ENCODE assay signal across 32 mouse cellular contexts in the genomic region with DNA sequence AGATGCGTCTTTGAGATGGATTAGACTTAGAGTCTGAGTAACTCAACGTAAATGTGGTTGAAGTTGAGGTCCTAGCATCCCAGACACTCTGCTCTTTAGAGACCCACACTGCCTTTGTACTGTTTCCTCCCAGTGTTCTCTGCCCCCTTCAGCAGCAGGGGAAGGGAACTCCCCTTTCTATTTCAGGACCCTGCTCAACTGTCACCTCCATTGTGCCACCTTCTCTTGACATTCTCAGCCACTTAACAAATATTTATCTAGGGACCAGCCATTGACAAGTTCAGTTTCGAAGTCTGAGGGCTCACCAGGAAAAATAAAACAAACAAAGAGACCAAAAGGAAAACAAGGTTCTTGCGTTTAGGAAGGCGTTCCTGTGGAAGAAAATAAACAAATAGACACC. TPM values are rescaled to one million over a fixed set of nuclear protein-coding genes. Genes with fewer than 3 reads are reported as not detected.
DNase-seq lines count a peak whose midpoint lies in the region; ATAC-seq and TF ChIP-seq lines count a peak whose summit lies in the region.
"Had no signal": no experiment of that assay in that cellular context is flagged by ENCODE, and none has a peak within 500 bp of the region (broad histone marks: within the 10 kb centered on the region; RNA-seq: fewer than 3 reads in every experiment).

No protein-coding gene starts in this region.

- no peak for DNase-seq in heart, embryonic 10.5 days (ENCODE audit: low spot score)
- DNase-seq in heart, postnatal 10 days = no peak
- no peak for DNase-seq in heart, postnatal 14 days
- DNase-seq in CH12.LX (ENCODE audit: extremely low read depth) = peak; percentile 27
- peak; percentile 84 for DNase-seq in heart, postnatal 0 days (ENCODE audit: low spot score)
- DNase-seq in gastrocnemius, adult 18-20 months (ENCODE audit: low spot score) = no peak
- DNase-seq: adrenal gland, adult 2 months; adrenal gland, postnatal 14 days; B cell, adult 2 months; cerebellum, adult 11 months; cerebellum, adult 2 months; cerebellum, adult 9-11 months; cerebellum, postnatal 25 days; forebrain, postnatal 0 days; gastrocnemius, postnatal 25 days; kidney, adult 8-10 months had no signal

- no peak for ATAC-seq in heart, embryonic 13.5 days (ENCODE audit: extremely low read depth, insufficient number of reproducible peaks, low FRiP score, low TSS enrichment)
- peak; percentile 37; the same call in 1 of the 2 replicates for ATAC-seq in heart, postnatal 0 days (ENCODE audit: insufficient read depth, low read depth)
- ATAC-seq: forebrain, embryonic 14.5 days; forebrain, postnatal 0 days; intestine, postnatal 0 days had no signal

- H3K27ac ChIP-seq in heart, embryonic 10.5 days = peak overlapping the region; percentile 88
- H3K27ac ChIP-seq in heart, embryonic 13.5 days (replicated peaks) = peak overlapping the region; percentile 99
- no peak overlapping the region for H3K27ac ChIP-seq in CH12.LX (ENCODE audit: insufficient read depth, low read depth)
- H3K27ac ChIP-seq in heart, postnatal 0 days (ENCODE audit: low read depth) = peak overlapping the region; percentile 97
- H3K27ac ChIP-seq: embryonic facial prominence, embryonic 12.5 days; embryonic facial prominence, embryonic 15.5 days; hindbrain, embryonic 12.5 days; hindbrain, embryonic 15.5 days; kidney, embryonic 15.5 days had no signal

- H3K9ac ChIP-seq in heart, embryonic 13.5 days = peak overlapping the region; percentile 75
- no peak overlapping the region for H3K9ac ChIP-seq in CH12.LX (ENCODE audit: insufficient read depth, low read depth)
- H3K9ac ChIP-seq in heart, postnatal 0 days (replicated peaks; ENCODE audit: low read depth, low read length) = peak overlapping the region; percentile 37; the same call in 1 of the 2 replicates
- H3K9ac ChIP-seq: embryonic facial prominence, embryonic 12.5 days; embryonic facial prominence, embryonic 15.5 days; forebrain, postnatal 0 days; hindbrain, embryonic 12.5 days; hindbrain, embryonic 15.5 days; kidney, embryonic 15.5 days had no signal

- peak overlapping the region; percentile 22; the same call in 1 of the 2 replicates for H3K4me3 ChIP-seq in heart, embryonic 10.5 days
- H3K4me3 ChIP-seq in heart, embryonic 13.5 days = no peak overlapping the region
- H3K4me3 ChIP-seq in CH12.LX (replicated peaks in 1 of 3; ENCODE audit: low read depth in 2 of 3, low read length in 2 of 3, poor library complexity in 1 of 3) = no peak overlapping the region
- H3K4me3 ChIP-seq in heart, postnatal 0 days (ENCODE audit: low read depth, low read length) = peak overlapping the region; percentile 1; the same call in 1 of the 2 replicates
- H3K4me3 ChIP-seq: embryonic facial prominence, embryonic 12.5 days; embryonic facial prominence, embryonic 15.5 days; hindbrain, embryonic 12.5 days; hindbrain, embryonic 15.5 days; kidney, embryonic 15.5 days had no signal

- TF ChIP-seq CTCF in CH12.LX (conservative IDR thresholded peaks at IDR 0.05 in 1 of 2, IDR thresholded peaks at IDR 0.05 in 1 of 2; ENCODE audit: low read depth in 2 of 2, low read length in 2 of 2) = no peak
- TF ChIP-seq CTCF in heart, postnatal 0 days (IDR thresholded peaks at IDR 0.05; ENCODE audit: low read depth) = no peak

- peaks cover 12% of the 10 kb centered on the region; the same call in 1 of the 2 replicates for H3K36me3 ChIP-seq in heart, embryonic 10.5 days
- H3K36me3 ChIP-seq in heart, embryonic 13.5 days = 0 out of 2 replicates have a peak, but pooled peaks cover 4% of the 10 kb centered on the region
- no peaks in the 10 kb centered on the region for H3K36me3 ChIP-seq in CH12.LX (replicated peaks in 1 of 2; ENCODE audit: control insufficient read depth in 1 of 2, insufficient read depth in 1 of 2, low read length in 1 of 2)
- H3K36me3 ChIP-seq in heart, postnatal 0 days (replicated peaks; ENCODE audit: control insufficient read depth, insufficient read depth, low read length) = no peaks in the 10 kb centered on the region
- H3K36me3 ChIP-seq: embryonic facial prominence, embryonic 12.5 days; embryonic facial prominence, embryonic 15.5 days; hindbrain, embryonic 12.5 days; hindbrain, embryonic 15.5 days; kidney, embryonic 15.5 days had no signal

- TF ChIP-seq RAD21 in CH12.LX (IDR thresholded peaks at IDR 0.05; ENCODE audit: low read depth, low read length) = no peak

- intact Hi-C loops in heart, postnatal 10 days (cut with DNase I) = no loop called here
- intact Hi-C loops in heart, postnatal 14 days (cut with DNase I) = no loop called here

- no peak for TF ChIP-seq EP300 in CH12.LX (IDR thresholded peaks at IDR 0.05; ENCODE audit: low read length)
- no peak for TF ChIP-seq EP300 in heart, postnatal 0 days (IDR thresholded peaks at IDR 0.05; ENCODE audit: low read depth)

- no peaks in the 10 kb centered on the region for H3K79me2 ChIP-seq in CH12.LX (replicated peaks; ENCODE audit: control insufficient read depth, extremely low read depth, insufficient read depth, poor library complexity, severe bottlenecking)

- H3K4me1 ChIP-seq in heart, embryonic 10.5 days = peaks cover 67% of the 10 kb centered on the region
- peaks cover 77% of the 10 kb centered on the region for H3K4me1 ChIP-seq in heart, embryonic 13.5 days
- peaks cover 12 to 31% of the 10 kb centered on the region in 2 experiments for H3K4me1 ChIP-seq in CH12.LX (ENCODE audit: control insufficient read depth in 1 of 2, insufficient read depth in 2 of 2)
- H3K4me1 ChIP-seq in heart, postnatal 0 days (ENCODE audit: control insufficient read depth, insufficient read depth) = peaks cover 19% of the 10 kb centered on the region
- H3K4me1 ChIP-seq: embryonic facial prominence, embryonic 12.5 days; embryonic facial prominence, embryonic 15.5 days; hindbrain, embryonic 12.5 days; hindbrain, embryonic 15.5 days had no signal

- dilution Hi-C loops in CH12.LX (cut with MboI; ENCODE audit: extremely low pct_ligation_motif_present, extremely low pct_unique_long_range_greater_than_20kb, low sequenced_read_pairs) = no loop called here

- TF ChIP-seq POLR2A in CH12.LX (IDR thresholded peaks at IDR 0.05; ENCODE audit: low read depth, low read length) = no peak

- in situ Hi-C loops in CH12.LX (cut with MboI; ENCODE audit: low pct_ligation_motif_present, low pct_unique_long_range_greater_than_20kb, low sequenced_read_pairs) = loop anchor here (5.0 kb wide), 1 partner anchor 47 kb away; no protein-coding TSS in a partner anchor

- no peaks in the 10 kb centered on the region for H3K27me3 ChIP-seq in heart, embryonic 10.5 days (ENCODE audit: insufficient read depth, poor library complexity, severe bottlenecking)
- no peaks in the 10 kb centered on the region for H3K27me3 ChIP-seq in heart, embryonic 13.5 days (replicated peaks)
- no peaks in the 10 kb centered on the region for H3K27me3 ChIP-seq in CH12.LX (replicated peaks)
- no peaks in the 10 kb centered on the region for H3K27me3 ChIP-seq in heart, postnatal 0 days (ENCODE audit: control insufficient read depth, insufficient read depth, low read length)

- peaks cover 7% of the 10 kb centered on the region; the same call in 1 of the 2 replicates for H3K9me3 ChIP-seq in heart, embryonic 10.5 days
- H3K9me3 ChIP-seq in heart, embryonic 13.5 days = no peaks in the 10 kb centered on the region
- peaks cover 7% of the 10 kb centered on the region for H3K9me3 ChIP-seq in CH12.LX (replicated peaks; ENCODE audit: low read length)
- H3K9me3 ChIP-seq in heart, postnatal 0 days (replicated peaks; ENCODE audit: control insufficient read depth, low read length) = no peaks in the 10 kb centered on the region
- H3K9me3 ChIP-seq: embryonic facial prominence, embryonic 15.5 days; hindbrain, embryonic 12.5 days; hindbrain, embryonic 15.5 days; kidney, embryonic 15.5 days had no signal

- peak overlapping the region; percentile 60 for H3K4me2 ChIP-seq in heart, embryonic 13.5 days
- no peak overlapping the region for H3K4me2 ChIP-seq in CH12.LX (ENCODE audit: insufficient read depth, low read depth, poor library complexity, severe bottlenecking)
- peak overlapping the region; percentile 47 for H3K4me2 ChIP-seq in heart, postnatal 0 days (ENCODE audit: low read depth, low read length)
- H3K4me2 ChIP-seq: embryonic facial prominence, embryonic 12.5 days; embryonic facial prominence, embryonic 15.5 days; hindbrain, embryonic 12.5 days; hindbrain, embryonic 15.5 days; kidney, embryonic 15.5 days had no signal

- 25% methylated on average over 5 of the region's 5 CpGs for WGBS in heart, embryonic 10.5 days
- WGBS in heart, embryonic 13.5 days = 20% methylated on average over 5 of the region's 5 CpGs
- 17% methylated on average over 5 of the region's 5 CpGs for WGBS in heart, postnatal 0 days

TF ChIP-seq in CH12.LX, 34 proteins besides CTCF, POLR2A, EP300 and RAD21 (continues in another document):
- TF ChIP-seq MAZ (IDR thresholded peaks at IDR 0.05; ENCODE audit: low read depth, low read length) (no peak), ZC3H11A (IDR thresholded peaks at IDR 0.05; ENCODE audit: low read depth, low read length) (no peak), MEF2A (IDR thresholded peaks at IDR 0.05; ENCODE audit: borderline replicate concordance, low read depth, low read length) (peak; percentile 89), ELF1 (IDR thresholded peaks at IDR 0.05; ENCODE audit: low read depth, low read length) (no peak), PAX5 (IDR thresholded peaks at IDR 0.05; ENCODE audit: low read length) (no peak), MYC (IDR thresholded peaks at IDR 0.05; ENCODE audit: low read depth, low read length) (no peak)

RNA-seq across cellular contexts. Expression of gene Nkx2-5, which starts 19.5 kb away (rescaled TPM):
- 146 and 189 TPM in 2 replicates for polyA plus RNA-seq in heart, embryonic 10.5 days (2016; fragmentation: Nextera tagmentation; extraction: Ambion mirVana)
- total RNA-seq in heart, postnatal 10 days (2021) = 10 to 100 TPM; 77.5 to 93.1 TPM
- 136 and 142 TPM in 2 replicates for polyA plus RNA-seq in heart, embryonic 13.5 days (2015; fragmentation: Nextera tagmentation; extraction: Ambion mirVana)
- total RNA-seq in heart, postnatal 14 days (2021) = 10 to 100 TPM; 78.9 to 80.4 TPM
- total RNA-seq in CH12.LX (2012; rRNA removed) (not detected in 2 replicates), CH12.LX (2014; rRNA removed) (not detected in 2 replicates)
- not detected in 2 replicates for polyA plus RNA-seq in CH12.LX (2012; ENCODE audit: insufficient read length, low read depth)
- total RNA-seq in heart, postnatal 0 days (2014; rRNA removed; ENCODE audit: low replicate concordance) = 284 and 346 TPM in 2 replicates
- polyA plus RNA-seq in heart, postnatal 0 days (2015; fragmentation: Nextera tagmentation; extraction: Ambion mirVana) = 139 and 155 TPM in 2 replicates
- total RNA-seq in gastrocnemius, adult 18-20 months (2021) = not detected
- total RNA-seq: adrenal gland, adult 2 months; adrenal gland, postnatal 14 days; adrenal gland, postnatal 4 days; common myeloid progenitor, adult 5-6 weeks; gastrocnemius, adult 8-10 months; gastrocnemius, postnatal 25 days; hematopoietic stem cell, adult 5-6 weeks; MEL had no signal
- polyA plus RNA-seq: cerebellum, adult 2 months; forebrain, embryonic 11.5 days; forebrain, embryonic 14.5 days; forebrain, postnatal 0 days; frontal cortex, adult 2 months; gonadal fat pad, adult 2 months; hindbrain, embryonic 12.5 days; kidney, embryonic 15.5 days had no signal

RNA-seq across cellular contexts. Expression of gene Kifc5b, which starts 52.5 kb away (rescaled TPM):
- 6.7 and 8.3 TPM in 2 replicates for polyA plus RNA-seq in heart, embryonic 10.5 days (2016; fragmentation: Nextera tagmentation; extraction: Ambion mirVana)
- 1 to 10 TPM; 3.9 to 4.1 TPM for total RNA-seq in heart, postnatal 10 days (2021)
- 6.3 and 7.0 TPM in 2 replicates for polyA plus RNA-seq in heart, embryonic 13.5 days (2015; fragmentation: Nextera tagmentation; extraction: Ambion mirVana)
- 1 to 10 TPM; 1.3 to 2.6 TPM for total RNA-seq in heart, postnatal 14 days (2021)
- total RNA-seq in CH12.LX (2012; rRNA removed) (19.1 and 22.2 TPM in 2 replicates), CH12.LX (2014; rRNA removed) (11.4 and 12.1 TPM in 2 replicates)
- 26.9 and 32.0 TPM in 2 replicates for polyA plus RNA-seq in CH12.LX (2012; ENCODE audit: insufficient read length, low read depth)
- total RNA-seq in heart, postnatal 0 days (2014; rRNA removed; ENCODE audit: low replicate concordance) = 4.5 and 4.8 TPM in 2 replicates
- 0.93 and 1.5 TPM in 2 replicates for polyA plus RNA-seq in heart, postnatal 0 days (2015; fragmentation: Nextera tagmentation; extraction: Ambion mirVana)
- under 1 TPM; 0.37 to 0.43 TPM for total RNA-seq in gastrocnemius, adult 18-20 months (2021)

Comparison
In these comparisons a context has a peak if more than half of its experiments do, and no peak if none do; other contexts are left out.
1. DNase-seq: peak in CH12.LX (single experiment) and heart, postnatal 0 days (single experiment); none in heart, embryonic 10.5 days (single experiment), heart, postnatal 10 days (0 of 2), heart, postnatal 14 days (0 of 2) and gastrocnemius, adult 18-20 months (single experiment).
2. H3K4me3 ChIP-seq: peak in heart, embryonic 10.5 days (single experiment) and heart, postnatal 0 days (single experiment); none in heart, embryonic 13.5 days (single experiment) and CH12.LX (0 of 3).
3. RNA of gene Nkx2-5, which starts 19.5 kb away (total RNA-seq): 284 to 346 TPM in heart, postnatal 0 days, 77.5 to 93.1 TPM in heart, postnatal 10 days and 78.9 to 80.4 TPM in heart, postnatal 14 days; not detected in CH12.LX and not detected in gastrocnemius, adult 18-20 months; every median in the first group is over 10 times any median in the second.